Mouse (Mus musculus) ovary, postnatal 14 days (tissue): ENCODE measurements around the gene Slc6a6.

Experiments
- DNase-seq: peaks from one replicate; pipeline ENCODE4 v3.0.0; 2022; ENCODE audit warnings: low spot score

Gene Slc6a6

DNA sequence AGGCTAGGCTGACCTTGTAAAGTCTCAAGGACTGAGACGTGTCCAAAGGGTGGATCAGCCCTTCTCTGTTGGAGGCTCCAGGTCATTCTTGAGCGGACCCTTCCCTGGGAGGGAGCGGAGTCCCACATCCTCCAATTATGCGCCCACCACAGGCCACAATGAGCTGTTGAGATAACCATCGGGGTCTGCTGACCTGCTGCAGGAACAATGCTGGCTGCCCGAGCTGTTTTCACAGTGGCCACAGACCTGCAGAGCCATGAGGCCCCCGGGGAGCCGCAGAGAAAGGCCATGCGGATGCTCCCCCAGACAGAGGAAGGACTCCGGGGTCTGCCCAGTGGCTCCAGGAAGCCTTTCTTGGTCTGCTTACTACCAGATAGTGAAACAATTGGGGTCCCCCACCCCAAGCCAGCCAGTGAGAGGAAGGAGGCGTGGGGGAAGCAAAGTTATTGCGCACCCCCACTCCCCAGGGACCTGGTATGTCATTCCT lies 37.4 kb downstream of the Slc6a6 start:
- DNase-seq = no peak

DNA sequence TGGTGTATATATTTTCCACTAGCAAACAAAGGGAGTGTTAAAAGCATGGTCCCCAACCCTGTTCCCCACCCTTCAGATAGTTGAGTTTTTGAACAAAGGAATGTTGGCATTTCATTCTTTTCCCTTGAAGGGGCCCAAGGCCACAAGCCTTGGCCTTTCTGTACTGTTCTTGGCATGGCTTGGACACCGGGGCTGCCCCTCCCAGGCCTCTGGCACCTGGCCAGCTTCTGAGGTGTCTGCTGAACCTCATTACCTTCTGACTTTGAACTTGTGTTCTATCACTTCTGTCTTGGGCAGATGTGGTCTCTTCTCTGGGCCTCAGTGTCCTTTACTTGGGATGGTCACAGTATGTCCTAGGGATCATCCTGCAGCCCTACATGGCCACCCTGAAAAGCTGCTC lies 43.5 kb downstream of the Slc6a6 start:
- no peak for DNase-seq

GRCm38 (mm10) chr6:91728939-91729619 lies 45.2 kb downstream of the Slc6a6 start:
- no peak for DNase-seq

DNA sequence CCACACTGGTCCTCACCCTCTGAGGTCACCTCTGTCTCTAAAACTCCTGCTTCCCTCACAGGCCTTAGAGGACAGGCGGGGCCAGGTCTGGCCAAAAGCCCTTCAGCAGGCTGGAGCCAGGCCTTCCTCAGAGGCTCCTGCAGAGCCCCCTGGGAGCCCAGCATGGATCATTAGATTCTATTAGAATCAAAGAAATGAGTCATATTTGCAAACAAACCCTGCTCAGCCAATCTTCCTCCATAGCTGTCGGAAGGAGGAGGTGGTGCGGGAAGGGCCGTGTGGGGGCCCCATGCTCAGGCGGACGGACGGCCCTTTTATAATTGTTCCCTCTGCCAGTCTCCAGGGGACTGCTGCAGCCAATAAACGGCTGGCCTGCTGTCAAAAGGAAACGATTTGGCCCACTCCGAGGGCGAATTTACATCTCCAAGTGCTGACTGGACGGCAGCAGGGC lies 45.8 kb downstream of the Slc6a6 start:
- peak; percentile 77 for DNase-seq

DNA sequence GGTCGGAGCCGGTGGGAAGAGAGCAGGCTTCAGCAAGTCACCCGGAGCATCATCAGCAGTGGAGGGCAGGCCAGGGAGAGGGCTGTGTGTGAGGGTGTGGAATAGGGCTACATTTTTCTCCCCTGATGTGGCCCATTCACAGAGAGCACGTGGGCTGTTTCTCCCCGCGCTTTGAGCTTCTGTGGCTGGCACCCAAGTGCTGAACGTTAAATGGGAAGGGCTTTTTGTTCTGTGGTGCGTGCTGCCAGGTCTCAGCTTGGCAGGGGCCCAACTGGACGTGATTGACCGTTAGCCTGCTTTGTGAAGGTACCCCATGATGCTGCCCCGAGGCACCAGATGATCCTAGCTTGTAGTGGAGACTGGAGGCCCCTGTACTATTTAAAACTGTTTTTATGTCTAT lies 48.3 kb downstream of the Slc6a6 start:
- DNase-seq = no peak

- no peak for DNase-seq
These were observed 52.6 kb downstream of the Slc6a6 start for GRCm38 (mm10) chr6:91736471-91736870.

GRCm38 (mm10) chr6:91737451-91737850 lies 53.6 kb downstream of the Slc6a6 start:
- no peak for DNase-seq

DNA sequence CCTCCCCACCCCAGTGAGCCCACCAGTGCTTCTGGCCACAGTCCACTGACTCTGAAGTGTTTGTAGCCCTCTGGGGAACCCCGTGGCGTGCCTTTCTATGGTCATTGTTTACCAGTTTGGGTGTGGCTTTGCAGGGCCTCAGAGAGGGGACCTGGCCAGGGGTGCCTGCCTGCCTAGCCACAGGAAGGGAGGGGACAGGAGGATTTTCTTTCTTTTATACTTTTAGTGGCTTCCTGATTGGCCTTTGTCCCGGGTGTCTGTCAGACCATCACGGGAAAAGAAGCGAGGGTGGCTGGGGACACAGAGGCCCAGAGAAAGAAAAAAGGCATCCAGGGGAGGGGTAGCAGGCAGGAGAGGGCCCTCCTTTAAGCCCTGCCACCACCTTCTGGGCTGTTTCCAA lies 54.2 kb downstream of the Slc6a6 start:
- DNase-seq = no peak

DNA sequence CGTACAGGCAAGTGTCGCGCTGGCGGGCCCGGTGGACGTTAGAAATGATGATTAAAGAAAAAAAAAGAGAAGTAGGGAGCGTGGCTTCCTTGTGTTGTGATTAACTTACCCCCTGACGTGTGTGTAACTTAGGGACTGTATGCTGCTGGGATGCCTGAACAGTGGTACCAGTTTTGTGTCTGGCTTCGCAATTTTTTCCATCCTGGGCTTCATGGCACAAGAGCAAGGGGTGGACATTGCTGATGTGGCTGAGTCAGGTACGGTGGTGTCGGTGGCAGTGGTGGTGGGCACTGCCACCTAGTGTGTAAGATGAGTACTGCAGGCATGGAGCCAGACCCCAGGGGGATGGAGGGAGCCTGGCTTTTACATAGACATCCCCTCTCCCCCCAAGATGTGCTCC lies 57.2 kb downstream of the Slc6a6 start:
- DNase-seq = peak; percentile 77

DNA sequence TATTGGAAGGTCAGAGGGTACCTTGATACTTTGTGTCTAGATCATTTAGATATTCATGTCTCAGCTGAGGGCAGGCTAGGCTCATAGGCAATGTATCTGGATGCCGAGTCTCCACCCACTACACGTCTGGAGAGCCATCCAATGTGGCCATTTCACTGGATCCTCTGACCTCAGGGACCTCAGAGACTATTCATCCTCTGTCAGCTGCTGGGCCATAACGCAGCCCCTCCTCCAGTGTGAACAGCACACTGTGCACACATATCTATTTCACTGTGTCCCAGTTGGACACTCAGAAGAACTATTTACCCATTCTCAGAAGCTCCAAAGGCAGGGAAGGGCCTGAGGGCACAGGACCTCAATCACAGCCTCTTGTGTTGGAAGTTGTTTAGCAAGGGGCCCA lies 58.6 kb downstream of the Slc6a6 start:
- DNase-seq = no peak

GRCm38 (mm10) chr6:91742995-91743394 lies 59.1 kb downstream of the Slc6a6 start:
- no peak for DNase-seq

GRCm38 (mm10) chr6:91743886-91744285 lies 60.0 kb downstream of the Slc6a6 start:
- DNase-seq = no peak

DNA sequence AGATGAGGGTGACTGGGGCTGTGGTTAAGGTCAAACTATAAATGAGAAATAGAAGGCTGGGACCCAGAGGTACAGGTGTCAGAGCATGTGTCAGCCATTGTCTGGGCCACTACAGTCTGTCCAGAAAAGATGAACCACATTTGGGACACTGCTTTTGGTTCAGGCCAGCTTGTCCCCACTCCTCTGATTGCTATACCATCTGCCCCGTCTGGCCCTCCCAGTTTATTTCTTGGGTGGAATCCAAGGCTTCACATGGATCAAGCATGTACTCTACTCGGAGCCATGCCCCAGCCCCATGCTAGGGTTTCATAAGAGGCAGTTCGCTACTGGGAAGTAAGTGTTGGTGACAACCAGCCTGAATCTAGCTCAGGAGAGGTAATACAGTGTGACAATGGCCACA lies 61.4 kb downstream of the Slc6a6 start:
- no peak for DNase-seq

GRCm38 (mm10) chr6:91745947-91746582 lies 62.2 kb downstream of the Slc6a6 start:
- no peak for DNase-seq

GRCm38 (mm10) chr6:91746776-91747175 lies 62.9 kb downstream of the Slc6a6 start:
- no peak for DNase-seq

DNA sequence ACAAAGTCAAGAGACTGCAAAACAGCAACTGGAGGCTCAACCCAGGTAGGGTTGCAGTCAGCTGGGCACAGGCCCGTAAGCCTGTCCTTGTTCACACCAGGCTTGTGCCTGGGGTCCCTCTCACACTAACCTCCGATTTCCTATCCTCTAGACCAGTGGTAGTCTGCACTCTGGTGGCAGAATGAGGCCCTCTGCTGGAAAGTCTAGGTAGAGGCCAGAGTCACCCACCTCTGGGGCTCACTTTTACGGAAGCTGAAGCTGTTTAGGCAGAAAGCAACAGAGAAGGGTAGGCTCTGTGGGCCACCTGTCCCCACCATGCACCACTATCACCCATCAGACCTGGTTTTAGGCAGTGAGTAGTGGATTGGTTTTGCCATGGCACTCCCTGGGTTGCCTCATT lies 67.1 kb downstream of the Slc6a6 start:
- no peak for DNase-seq

DNA sequence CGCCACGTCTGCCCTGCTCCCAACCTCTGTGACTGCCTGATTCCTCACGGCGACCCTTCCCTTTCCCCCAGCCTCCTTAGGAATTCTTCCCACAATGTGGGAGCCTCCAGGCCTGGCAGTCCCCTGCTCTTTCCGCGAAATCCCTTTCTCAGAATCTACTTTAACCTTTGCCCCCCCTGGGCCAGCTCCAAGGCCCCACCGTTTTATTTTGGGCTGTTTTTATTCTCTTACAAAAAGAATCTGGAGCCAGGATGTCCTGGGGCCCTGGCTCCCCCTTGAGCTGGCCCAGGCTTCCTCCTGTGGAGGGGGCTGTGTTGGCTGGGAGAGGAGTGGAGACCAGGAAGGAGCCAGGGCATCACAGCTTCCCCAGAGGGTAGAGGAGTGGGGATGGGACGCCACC lies 69.0 kb downstream of the Slc6a6 start:
- peak; percentile 51 for DNase-seq

GRCm38 (mm10) chr6:91754098-91754497 lies 70.2 kb downstream of the Slc6a6 start:
- no peak for DNase-seq

DNA sequence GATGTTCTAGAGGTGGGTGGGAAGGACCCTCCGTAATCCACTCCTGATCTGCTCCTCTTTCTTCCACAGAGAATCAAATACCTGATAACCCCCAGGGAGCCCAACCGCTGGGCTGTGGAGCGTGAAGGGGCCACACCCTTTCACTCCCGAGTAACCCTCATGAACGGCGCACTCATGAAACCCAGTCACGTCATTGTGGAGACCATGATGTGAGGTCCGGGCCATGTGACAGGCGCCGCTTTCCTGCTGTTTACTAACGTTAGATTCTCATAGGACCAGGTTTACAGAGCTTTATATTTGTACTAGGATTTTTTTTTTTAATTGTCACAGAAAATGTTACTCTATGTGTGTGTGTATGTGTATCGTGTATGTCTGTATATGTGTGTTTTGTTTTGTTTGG lies 71.0 kb downstream of the Slc6a6 start:
- no peak for DNase-seq

DNA sequence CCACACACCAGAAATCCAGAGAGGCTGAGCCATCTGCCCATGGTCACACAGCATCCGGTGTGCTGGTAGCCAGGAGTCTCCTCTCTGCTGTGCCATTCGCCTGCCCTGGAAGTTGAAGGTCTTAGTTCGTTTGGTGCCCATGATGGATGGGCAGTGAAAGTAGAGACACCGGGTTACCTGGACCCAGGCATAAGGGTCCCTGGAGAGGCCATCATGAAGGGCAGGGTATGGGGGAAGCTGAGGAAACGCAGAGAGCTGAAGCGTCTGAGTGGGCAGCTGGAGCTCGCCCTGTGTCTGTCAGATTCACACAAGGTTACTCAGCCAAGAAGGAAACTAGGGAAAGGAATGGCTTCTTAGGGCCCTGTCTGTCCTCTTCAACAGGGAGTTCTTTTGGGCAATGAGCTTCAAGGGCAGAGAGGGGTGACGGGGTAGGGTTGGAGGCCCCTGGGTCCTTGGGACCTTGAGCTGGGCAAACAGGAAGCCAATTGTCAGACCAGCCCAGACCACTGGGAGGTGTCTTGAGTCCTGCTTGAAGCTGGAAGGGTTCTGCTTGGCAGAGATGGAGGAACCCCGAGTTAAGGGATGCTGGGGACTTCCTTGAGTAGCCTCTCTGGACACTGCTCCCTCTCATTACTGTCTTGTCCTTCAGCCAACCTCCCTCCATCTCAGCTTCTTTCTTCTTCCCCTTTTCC lies 78.3 kb downstream of the Slc6a6 start:
- DNase-seq = no peak

DNA sequence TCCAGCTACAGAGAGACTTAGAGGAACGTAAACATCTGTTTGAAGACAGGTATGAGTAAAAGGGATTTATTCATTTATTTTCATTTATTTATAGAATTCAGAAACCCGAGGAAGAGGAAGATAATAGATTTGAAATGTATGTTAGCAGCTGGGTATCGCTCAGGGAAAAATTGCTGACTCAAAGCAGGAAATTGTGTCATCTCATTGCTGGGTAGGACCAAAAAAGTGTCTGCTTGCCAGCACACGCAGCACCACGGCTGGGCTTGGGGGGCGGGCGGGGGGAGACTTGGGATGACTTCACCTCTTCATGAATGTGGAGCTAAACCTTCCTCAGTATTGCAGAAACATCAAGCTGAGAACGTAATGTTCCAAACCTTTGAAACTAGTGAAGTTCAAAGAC lies 83.7 kb downstream of the Slc6a6 start:
- no peak for DNase-seq

DNA sequence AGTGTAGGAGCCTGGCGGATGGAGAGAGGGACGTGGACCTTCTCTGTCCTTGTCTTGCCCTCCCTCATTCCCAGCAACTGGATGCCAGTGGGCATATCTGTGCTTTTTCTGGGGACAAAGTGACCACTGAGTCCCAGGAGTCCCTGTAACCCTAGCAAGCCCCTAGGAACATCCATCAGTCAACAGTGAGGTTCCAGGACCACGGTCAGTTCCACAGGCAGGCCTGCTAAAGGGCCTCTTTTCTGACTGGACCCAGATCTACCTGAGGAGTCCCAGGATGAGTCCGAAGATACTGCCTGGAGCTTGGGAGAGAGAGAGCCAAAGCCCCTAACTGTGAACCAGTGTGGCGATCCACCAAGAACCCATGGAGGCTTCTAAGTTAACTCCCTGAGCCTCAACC lies 90.1 kb downstream of the Slc6a6 start:
- DNase-seq = no peak

DNA sequence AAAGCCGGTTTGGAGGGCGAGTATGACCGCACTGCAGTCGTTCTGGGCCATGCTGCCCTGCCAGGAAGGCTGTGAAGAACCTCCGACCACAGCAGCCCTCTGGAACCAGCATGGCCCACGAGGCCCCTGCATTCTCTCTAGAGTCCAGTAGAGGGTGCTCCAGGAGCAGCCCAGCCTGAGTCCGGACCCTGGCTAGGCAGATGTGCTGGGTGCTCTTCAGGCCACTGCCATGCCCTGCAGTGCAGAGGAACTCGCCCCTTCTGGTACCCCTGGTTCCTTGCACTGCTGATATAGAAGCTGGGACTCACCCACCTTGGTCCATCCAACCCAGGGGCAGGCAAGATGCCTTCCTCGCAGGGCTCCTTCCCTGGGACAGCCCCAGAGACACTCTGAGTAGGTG lies 92.7 kb downstream of the Slc6a6 start:
- DNase-seq = peak; percentile 53
